In the genomic region with DNA sequence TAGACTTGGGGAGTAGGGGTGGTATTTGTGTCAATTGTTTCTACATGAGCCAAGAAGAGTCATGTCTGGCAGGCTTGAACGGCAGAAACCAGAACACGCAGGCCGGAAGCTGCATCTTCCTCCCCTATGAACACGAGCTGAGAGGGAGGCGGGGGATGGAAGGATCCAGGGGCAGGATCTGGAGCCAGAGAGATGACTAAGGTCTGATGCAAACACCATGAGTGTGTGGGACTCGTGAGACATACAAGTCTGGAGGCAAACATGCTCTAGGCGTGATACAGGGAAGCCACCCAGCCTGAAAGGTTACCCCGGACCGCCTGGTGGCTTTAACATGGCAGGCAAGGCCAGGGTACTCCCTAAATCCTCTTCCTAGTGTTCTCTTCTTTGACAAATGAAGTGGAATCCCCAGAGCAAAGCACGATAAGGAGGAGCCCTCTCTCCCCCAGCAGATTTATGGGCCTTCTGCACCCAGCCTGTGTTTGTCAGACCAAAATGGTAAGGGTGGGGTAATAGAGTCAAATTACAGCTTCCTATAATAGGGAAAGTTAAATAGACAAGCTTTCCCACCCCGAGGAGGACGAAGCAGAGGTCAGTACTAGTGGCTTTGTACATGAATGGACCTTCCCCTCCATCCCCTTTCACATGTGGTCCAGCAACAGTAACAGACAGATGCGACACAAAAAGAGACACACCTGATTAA, we compare ENCODE assay signal across 12 mouse cellular contexts.
DNase-seq lines count a peak whose midpoint lies in the region; ATAC-seq and TF ChIP-seq lines count a peak whose summit lies in the region.
"Had no signal": no experiment of that assay in that cellular context is flagged by ENCODE, and none has a peak within 500 bp of the region (broad histone marks: within the 10 kb centered on the region; RNA-seq: fewer than 3 reads in every experiment).

No protein-coding gene starts in this region.

- H3K4me2 ChIP-seq in forebrain, embryonic 12.5 days: no peak overlapping the region
- no peak overlapping the region for H3K4me2 ChIP-seq in forebrain, embryonic 15.5 days (replicated peaks)
- H3K4me2 ChIP-seq in kidney, embryonic 16.5 days (replicated peaks; ENCODE audit: low read depth, low read length): no peak overlapping the region

- WGBS in forebrain, embryonic 12.5 days: 59% methylated on average over 13 of the region's 13 CpGs
- WGBS in forebrain, embryonic 15.5 days: 57% methylated on average over 13 of the region's 13 CpGs
- WGBS in kidney, embryonic 16.5 days: 30% methylated on average over 13 of the region's 13 CpGs
- 78% methylated on average over 13 of the region's 13 CpGs for WGBS in kidney, adult 2 months

- no peaks in the 10 kb centered on the region for H3K36me3 ChIP-seq in forebrain, embryonic 12.5 days (replicated peaks)
- no peaks in the 10 kb centered on the region for H3K36me3 ChIP-seq in forebrain, embryonic 15.5 days
- H3K36me3 ChIP-seq in kidney, embryonic 16.5 days (ENCODE audit: insufficient read depth, low read length): no peaks in the 10 kb centered on the region
- H3K36me3 ChIP-seq in kidney, adult 2 months (ENCODE audit: control insufficient read depth, insufficient read depth, low read length): no peaks in the 10 kb centered on the region

- no peaks in the 10 kb centered on the region for H3K9me3 ChIP-seq in forebrain, embryonic 12.5 days
- no peaks in the 10 kb centered on the region for H3K9me3 ChIP-seq in forebrain, embryonic 15.5 days
- no peaks in the 10 kb centered on the region for H3K9me3 ChIP-seq in kidney, embryonic 16.5 days (ENCODE audit: low read length)

- peak; percentile 46; the same call in 1 of the 2 replicates for ATAC-seq in forebrain, embryonic 12.5 days (ENCODE audit: low FRiP score)
- ATAC-seq in forebrain, embryonic 15.5 days (replicated peaks): no peak
- peak; percentile 78 for ATAC-seq in kidney, embryonic 16.5 days (ENCODE audit: low FRiP score, low TSS enrichment)
- no peak for ATAC-seq in megakaryocyte progenitor cell, adult 5-6 weeks (replicated peaks; ENCODE audit: poor library complexity)
- ATAC-seq: Patski had no signal

- 0 out of 2 replicates have a peak, but pooled peaks cover 3% of the 10 kb centered on the region for H3K27me3 ChIP-seq in forebrain, embryonic 12.5 days
- no peaks in the 10 kb centered on the region for H3K27me3 ChIP-seq in forebrain, embryonic 15.5 days
- H3K27me3 ChIP-seq in kidney, embryonic 16.5 days (ENCODE audit: insufficient read depth, low read length): no peaks in the 10 kb centered on the region
- H3K27me3 ChIP-seq in kidney, adult 2 months (replicated peaks; ENCODE audit: control insufficient read depth, insufficient read depth, low read length): no peaks in the 10 kb centered on the region
- H3K27me3 ChIP-seq: Patski had no signal

- no peak overlapping the region for H3K4me3 ChIP-seq in forebrain, embryonic 12.5 days (replicated peaks)
- no peak overlapping the region for H3K4me3 ChIP-seq in forebrain, embryonic 15.5 days
- H3K4me3 ChIP-seq in kidney, embryonic 16.5 days (ENCODE audit: low read length): no peak overlapping the region
- H3K4me3 ChIP-seq in kidney, adult 2 months (ENCODE audit: insufficient read depth, low read depth, low read length): no peak overlapping the region

- no peak for TF ChIP-seq CTCF in kidney, adult 2 months (conservative IDR thresholded peaks at IDR 0.05; ENCODE audit: insufficient read depth, insufficient read length, low read depth, low read length)

- intact Hi-C loops in gastrocnemius, postnatal 14 days (cut with DNase I; ENCODE audit: low total_unique reads): no loop called here

- H3K27ac ChIP-seq in forebrain, embryonic 12.5 days: peak overlapping the region; percentile 36; the same call in 1 of the 2 replicates
- H3K27ac ChIP-seq in forebrain, embryonic 15.5 days (replicated peaks): no peak overlapping the region
- H3K27ac ChIP-seq in kidney, embryonic 16.5 days (ENCODE audit: low read length): peak overlapping the region; percentile 64
- no peak overlapping the region for H3K27ac ChIP-seq in kidney, adult 2 months (ENCODE audit: insufficient read depth, low read depth, low read length)

- no peak for TF ChIP-seq POLR2A in kidney, adult 2 months (IDR thresholded peaks at IDR 0.05; ENCODE audit: low read depth, low read length)

- peaks cover 10% of the 10 kb centered on the region for H3K4me1 ChIP-seq in forebrain, embryonic 12.5 days
- peaks cover 5% of the 10 kb centered on the region; the same call in 1 of the 2 replicates for H3K4me1 ChIP-seq in forebrain, embryonic 15.5 days
- peaks cover 14% of the 10 kb centered on the region for H3K4me1 ChIP-seq in kidney, embryonic 16.5 days (ENCODE audit: insufficient read depth, low read length)
- no peaks in the 10 kb centered on the region for H3K4me1 ChIP-seq in kidney, adult 2 months (ENCODE audit: control insufficient read depth, insufficient read depth, low read length)

- no peak for DNase-seq in kidney, adult 2 months
- DNase-seq in 3T3-L1 (ENCODE audit: low read depth, low spot score): peak; percentile 15
- DNase-seq in gastrocnemius, postnatal 14 days: peak; percentile 62
- DNase-seq in cerebellum, postnatal 25 days: no peak
- DNase-seq: cerebellum, adult 2 months; lung, adult 18-20 months; midbrain, embryonic 14.5 days had no signal

- no peak overlapping the region for H3K9ac ChIP-seq in forebrain, embryonic 12.5 days
- no peak overlapping the region for H3K9ac ChIP-seq in forebrain, embryonic 15.5 days (replicated peaks)
- H3K9ac ChIP-seq in kidney, embryonic 16.5 days (replicated peaks; ENCODE audit: low read length): 0 out of 2 replicates have a peak overlapping the region, but pooled peaks have one; percentile 9

Comparison
In these comparisons a context has a peak if more than half of its experiments do, and no peak if none do; other contexts are left out.
1. ATAC-seq: peak in forebrain, embryonic 12.5 days (single experiment) and kidney, embryonic 16.5 days (single experiment); none in forebrain, embryonic 15.5 days (single experiment) and megakaryocyte progenitor cell, adult 5-6 weeks (single experiment).
2. H3K27ac ChIP-seq: peak in forebrain, embryonic 12.5 days (single experiment) and kidney, embryonic 16.5 days (single experiment); none in forebrain, embryonic 15.5 days (single experiment) and kidney, adult 2 months (single experiment).
3. DNase-seq: peak in 3T3-L1 (single experiment) and gastrocnemius, postnatal 14 days (single experiment); none in kidney, adult 2 months (single experiment) and cerebellum, postnatal 25 days (0 of 2).